Mouse (Mus musculus): ENCODE measurements at regions not wholly inside any gene's neighbourhood (a gene's known extent, or its start where the extent isn't known, plus 50 kb on each side); places are given as distances from the start of the nearest gene placed in this dataset.
"Not testable (repeated sequence)": the region's sequence is repeated elsewhere in the genome, so short reads cannot be mapped to it uniquely, and the experiment has no call there.

- ATAC-seq, result no peak
- Histone ChIP-seq H3K4me2 (ENCODE audit: low read depth, low read length) (no peak overlapping the region), H3K4me3 (ENCODE audit: low read length) (no peak overlapping the region), H3K9me3 (ENCODE audit: control insufficient read depth, low read length) (no peaks in the 10 kb centered on the region), H3K4me1 (ENCODE audit: control insufficient read depth, insufficient read depth, low read length) (no peaks in the 10 kb centered on the region), H3K36me3 (ENCODE audit: control insufficient read depth, insufficient read depth, low read length) (no peaks in the 10 kb centered on the region), H3K27ac (ENCODE audit: low read length) (no peak overlapping the region), H3K27me3 (replicated peaks; ENCODE audit: control insufficient read depth, insufficient read depth, low read length) (no peaks in the 10 kb centered on the region), H3K9ac (ENCODE audit: low read depth, low read length) (no peak overlapping the region)
- 48% methylated on average over 8 of the region's 8 CpGs for WGBS
These were observed 155.9 kb downstream of the Kif26a start for GRCm38 (mm10) chr12:112301929-112302328.

DNA sequence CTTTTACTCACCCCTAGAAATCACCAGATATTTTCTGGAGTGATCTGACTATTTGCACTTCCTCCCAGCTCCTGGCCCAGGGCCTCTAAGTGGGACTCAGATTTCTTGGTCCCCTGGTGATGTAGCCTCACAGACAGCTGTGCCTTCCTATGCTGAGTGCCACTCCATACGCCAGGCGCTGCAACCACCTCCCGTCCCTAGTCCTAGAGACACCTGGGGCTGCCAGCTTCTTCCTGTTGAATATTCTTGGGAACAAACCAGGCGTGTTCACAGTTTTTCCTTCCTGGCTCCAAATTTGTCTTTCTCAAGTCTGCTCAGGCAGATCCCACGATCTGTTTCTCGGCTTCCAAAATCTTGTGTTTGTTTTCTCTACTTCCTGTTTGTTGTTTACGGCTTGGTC is 160.2 kb downstream of the Kif26a start:
- Histone ChIP-seq H3K9me3 (ENCODE audit: control insufficient read depth, low read length) (no peaks in the 10 kb centered on the region), H3K36me3 (ENCODE audit: control insufficient read depth, insufficient read depth, low read length) (no peaks in the 10 kb centered on the region), H3K9ac (ENCODE audit: low read depth, low read length) (no peak overlapping the region), H3K4me3 (ENCODE audit: low read length) (no peak overlapping the region), H3K4me1 (ENCODE audit: control insufficient read depth, insufficient read depth, low read length) (no peaks in the 10 kb centered on the region), H3K27me3 (replicated peaks; ENCODE audit: control insufficient read depth, insufficient read depth, low read length) (no peaks in the 10 kb centered on the region), H3K4me2 (ENCODE audit: low read depth, low read length) (no peak overlapping the region), H3K27ac (ENCODE audit: low read length) (no peak overlapping the region)
- WGBS, result 59% methylated on average over 7 of the region's 7 CpGs
- ATAC-seq, result no peak

GRCm38 (mm10) chr12:112308016-112308415 is 162.0 kb downstream of the Kif26a start:
- Histone ChIP-seq H3K4me3 (ENCODE audit: low read length) (no peak overlapping the region), H3K36me3 (ENCODE audit: control insufficient read depth, insufficient read depth, low read length) (no peaks in the 10 kb centered on the region), H3K9me3 (ENCODE audit: control insufficient read depth, low read length) (no peaks in the 10 kb centered on the region), H3K4me2 (ENCODE audit: low read depth, low read length) (no peak overlapping the region), H3K4me1 (ENCODE audit: control insufficient read depth, insufficient read depth, low read length) (no peaks in the 10 kb centered on the region), H3K9ac (ENCODE audit: low read depth, low read length) (no peak overlapping the region), H3K27ac (ENCODE audit: low read length) (no peak overlapping the region), H3K27me3 (replicated peaks; ENCODE audit: control insufficient read depth, insufficient read depth, low read length) (no peaks in the 10 kb centered on the region)
- ATAC-seq, result no peak

GRCm38 (mm10) chr12:112309096-112309495 is 163.1 kb downstream of the Kif26a start:
- H3K4me1 ChIP-seq (ENCODE audit: control insufficient read depth, insufficient read depth, low read length); H3K9ac ChIP-seq (ENCODE audit: low read depth, low read length); H3K27ac ChIP-seq (ENCODE audit: low read length); H3K4me2 ChIP-seq (ENCODE audit: low read depth, low read length); H3K27me3 ChIP-seq (replicated peaks; ENCODE audit: control insufficient read depth, insufficient read depth, low read length); H3K4me3 ChIP-seq (ENCODE audit: low read length); ATAC-seq; H3K36me3 ChIP-seq (ENCODE audit: control insufficient read depth, insufficient read depth, low read length); H3K9me3 ChIP-seq (ENCODE audit: control insufficient read depth, low read length): not testable (repeated sequence)
- 81% methylated on average over 13 of the region's 13 CpGs for WGBS

DNA sequence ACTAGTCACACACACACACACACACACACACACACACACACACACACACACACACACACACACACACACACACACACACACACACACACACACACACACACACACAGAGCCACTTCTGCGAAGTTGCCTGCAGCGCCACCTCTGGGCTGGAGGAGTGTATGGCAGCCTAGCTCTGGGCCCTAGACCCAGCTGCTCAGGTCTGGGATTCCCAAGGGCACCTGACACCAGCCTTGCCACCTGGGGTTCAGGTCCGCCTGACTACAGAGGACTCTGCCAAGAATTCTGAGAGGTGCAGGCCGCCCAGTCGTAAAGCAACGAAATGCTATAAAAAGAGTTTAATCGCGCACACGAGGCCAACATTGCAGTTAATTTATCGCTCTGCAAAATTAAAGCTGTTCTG is 163.8 kb downstream of the Kif26a start:
- Histone ChIP-seq H3K4me2 (ENCODE audit: low read depth, low read length) (no peak overlapping the region), H3K4me1 (ENCODE audit: control insufficient read depth, insufficient read depth, low read length) (no peaks in the 10 kb centered on the region), H3K4me3 (ENCODE audit: low read length) (no peak overlapping the region), H3K36me3 (ENCODE audit: control insufficient read depth, insufficient read depth, low read length) (no peaks in the 10 kb centered on the region), H3K9ac (ENCODE audit: low read depth, low read length) (no peak overlapping the region), H3K27me3 (replicated peaks; ENCODE audit: control insufficient read depth, insufficient read depth, low read length) (no peaks in the 10 kb centered on the region), H3K27ac (ENCODE audit: low read length) (no peak overlapping the region), H3K9me3 (ENCODE audit: control insufficient read depth, low read length) (no peaks in the 10 kb centered on the region)
- WGBS, result 72% methylated on average over 10 of the region's 10 CpGs
- ATAC-seq, result no peak

GRCm38 (mm10) chr12:112310661-112311060 is 164.7 kb downstream of the Kif26a start:
- no peaks in the 10 kb centered on the region for H3K27me3 ChIP-seq (replicated peaks; ENCODE audit: control insufficient read depth, insufficient read depth, low read length)
- no peaks in the 10 kb centered on the region for H3K4me1 ChIP-seq (ENCODE audit: control insufficient read depth, insufficient read depth, low read length)
- 70% methylated on average over 10 of the region's 10 CpGs for WGBS
- no peak overlapping the region for H3K9ac ChIP-seq (ENCODE audit: low read depth, low read length)
- H3K36me3 ChIP-seq (ENCODE audit: control insufficient read depth, insufficient read depth, low read length), result no peaks in the 10 kb centered on the region
- H3K4me3 ChIP-seq (ENCODE audit: low read length), result no peak overlapping the region
- H3K9me3 ChIP-seq (ENCODE audit: control insufficient read depth, low read length), result no peaks in the 10 kb centered on the region
- no peak overlapping the region for H3K4me2 ChIP-seq (ENCODE audit: low read depth, low read length)
- no peak overlapping the region for H3K27ac ChIP-seq (ENCODE audit: low read length)
- ATAC-seq, result no peak

DNA sequence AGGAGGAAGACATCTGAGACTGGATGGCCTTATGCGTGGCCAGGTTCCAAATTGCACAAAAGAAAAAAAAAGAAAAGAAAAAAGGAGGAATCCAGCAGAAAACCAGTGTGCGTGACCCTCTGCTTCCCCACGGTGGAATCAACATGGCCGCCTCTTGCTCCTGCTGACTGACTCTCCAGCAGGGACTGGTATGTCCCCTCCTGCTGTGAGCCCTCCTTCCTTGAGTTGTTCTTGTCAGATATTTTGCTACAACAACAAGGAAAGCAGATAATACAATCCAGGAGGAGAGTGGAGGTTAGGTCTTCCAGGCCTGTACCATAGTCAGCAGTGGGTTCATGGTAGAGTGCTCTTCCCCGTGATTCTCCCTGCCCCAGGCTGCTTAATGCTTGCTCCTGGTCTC is 168.8 kb downstream of the Kif26a start:
- H3K9ac ChIP-seq (ENCODE audit: low read depth, low read length), result no peak overlapping the region
- H3K27me3 ChIP-seq (replicated peaks; ENCODE audit: control insufficient read depth, insufficient read depth, low read length), result no peaks in the 10 kb centered on the region
- H3K36me3 ChIP-seq (ENCODE audit: control insufficient read depth, insufficient read depth, low read length), result no peaks in the 10 kb centered on the region
- no peak for ATAC-seq
- no peak overlapping the region for H3K27ac ChIP-seq (ENCODE audit: low read length)
- H3K9me3 ChIP-seq (ENCODE audit: control insufficient read depth, low read length), result no peaks in the 10 kb centered on the region
- no peaks in the 10 kb centered on the region for H3K4me1 ChIP-seq (ENCODE audit: control insufficient read depth, insufficient read depth, low read length)
- H3K4me3 ChIP-seq (ENCODE audit: low read length), result no peak overlapping the region
- H3K4me2 ChIP-seq (ENCODE audit: low read depth, low read length), result no peak overlapping the region
- WGBS, result 96% methylated on average over 5 of the region's 5 CpGs

DNA sequence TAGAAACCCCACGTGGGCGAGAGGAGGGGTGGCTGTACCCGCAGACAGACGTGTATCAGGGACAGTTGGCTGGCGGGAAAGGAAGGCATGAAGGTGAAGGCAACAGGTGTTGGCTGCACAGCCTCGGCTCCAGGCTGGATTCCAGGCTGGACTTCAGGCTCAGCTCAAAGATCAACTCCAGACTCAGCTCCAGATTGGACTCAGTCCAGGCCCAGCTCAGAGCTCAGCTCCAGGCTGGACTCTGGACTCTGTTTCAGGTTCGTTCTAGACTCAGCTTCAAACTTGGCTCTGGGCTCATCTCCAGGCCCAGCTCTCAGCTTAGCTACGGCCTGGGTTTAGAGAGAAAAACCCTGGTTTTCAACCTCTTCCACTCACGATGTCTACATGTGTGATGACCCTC is 171.2 kb downstream of the Kif26a start:
- Histone ChIP-seq H3K9me3 (ENCODE audit: control insufficient read depth, low read length) (no peaks in the 10 kb centered on the region), H3K4me1 (ENCODE audit: control insufficient read depth, insufficient read depth, low read length) (no peaks in the 10 kb centered on the region), H3K27me3 (replicated peaks; ENCODE audit: control insufficient read depth, insufficient read depth, low read length) (no peaks in the 10 kb centered on the region), H3K4me2 (ENCODE audit: low read depth, low read length) (no peak overlapping the region), H3K36me3 (ENCODE audit: control insufficient read depth, insufficient read depth, low read length) (no peaks in the 10 kb centered on the region), H3K27ac (ENCODE audit: low read length) (no peak overlapping the region), H3K4me3 (ENCODE audit: low read length) (no peak overlapping the region), H3K9ac (ENCODE audit: low read depth, low read length) (no peak overlapping the region)
- 84% methylated on average over 9 of the region's 9 CpGs for WGBS
- ATAC-seq, result peak; percentile 77

DNA sequence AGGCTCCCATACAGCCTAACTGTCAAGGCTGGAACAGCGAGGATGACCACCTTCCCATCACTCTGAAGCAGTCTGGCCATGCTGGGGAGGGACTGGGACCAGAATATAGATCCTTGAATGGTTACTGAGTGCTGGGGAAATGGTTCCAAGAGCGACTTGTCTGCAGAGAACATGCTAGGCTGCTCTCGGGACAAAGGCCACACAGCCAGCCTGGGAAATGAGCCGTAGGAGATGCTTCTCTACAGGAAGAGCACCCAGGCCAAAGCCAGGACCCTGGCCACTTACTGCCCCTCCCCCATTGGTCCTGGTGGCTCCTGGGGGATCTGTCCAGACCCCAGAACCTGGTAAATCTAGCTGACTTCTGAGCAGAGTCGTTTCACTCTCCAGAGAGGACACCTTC is 170.8 kb upstream of the A530016L24Rik start:
- Histone ChIP-seq H3K27ac (ENCODE audit: low read length) (no peak overlapping the region), H3K27me3 (replicated peaks; ENCODE audit: control insufficient read depth, insufficient read depth, low read length) (no peaks in the 10 kb centered on the region), H3K9me3 (ENCODE audit: control insufficient read depth, low read length) (no peaks in the 10 kb centered on the region), H3K9ac (ENCODE audit: low read depth, low read length) (no peak overlapping the region), H3K4me1 (ENCODE audit: control insufficient read depth, insufficient read depth, low read length) (no peaks in the 10 kb centered on the region), H3K4me3 (ENCODE audit: low read length) (no peak overlapping the region), H3K4me2 (ENCODE audit: low read depth, low read length) (no peak overlapping the region), H3K36me3 (ENCODE audit: control insufficient read depth, insufficient read depth, low read length) (no peaks in the 10 kb centered on the region)
- no peak for ATAC-seq
- 77% methylated on average over 5 of the region's 5 CpGs for WGBS

DNA sequence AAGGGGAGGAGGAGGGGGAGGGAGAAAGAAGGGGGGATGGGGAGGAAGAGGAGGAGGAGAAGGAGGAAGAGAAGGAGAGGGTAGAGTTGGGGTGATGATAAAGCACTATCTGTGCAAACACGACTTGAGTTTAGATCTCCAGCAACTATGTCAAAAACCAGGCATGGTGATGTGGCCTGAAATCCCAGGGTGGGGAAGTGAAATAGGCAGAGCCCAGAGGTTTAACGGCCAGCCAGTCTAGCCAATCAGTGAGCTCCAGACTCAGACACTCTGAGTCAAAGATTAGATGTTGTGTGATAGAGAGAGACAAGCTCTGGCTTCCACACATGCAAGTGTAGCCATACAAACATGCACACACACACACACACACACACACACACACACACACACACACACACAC is 167.1 kb upstream of the A530016L24Rik start:
- no peaks in the 10 kb centered on the region for H3K27me3 ChIP-seq (replicated peaks; ENCODE audit: control insufficient read depth, insufficient read depth, low read length)
- ATAC-seq, result no peak
- no peak overlapping the region for H3K4me2 ChIP-seq (ENCODE audit: low read depth, low read length)
- no peak overlapping the region for H3K4me3 ChIP-seq (ENCODE audit: low read length)
- no peak overlapping the region for H3K9ac ChIP-seq (ENCODE audit: low read depth, low read length)
- H3K27ac ChIP-seq (ENCODE audit: low read length), result no peak overlapping the region
- H3K9me3 ChIP-seq (ENCODE audit: control insufficient read depth, low read length), result no peaks in the 10 kb centered on the region
- no peaks in the 10 kb centered on the region for H3K4me1 ChIP-seq (ENCODE audit: control insufficient read depth, insufficient read depth, low read length)
- no peaks in the 10 kb centered on the region for H3K36me3 ChIP-seq (ENCODE audit: control insufficient read depth, insufficient read depth, low read length)
- WGBS, result 60% methylated on average over 2 of the region's 2 CpGs
